In the genomic region with DNA sequence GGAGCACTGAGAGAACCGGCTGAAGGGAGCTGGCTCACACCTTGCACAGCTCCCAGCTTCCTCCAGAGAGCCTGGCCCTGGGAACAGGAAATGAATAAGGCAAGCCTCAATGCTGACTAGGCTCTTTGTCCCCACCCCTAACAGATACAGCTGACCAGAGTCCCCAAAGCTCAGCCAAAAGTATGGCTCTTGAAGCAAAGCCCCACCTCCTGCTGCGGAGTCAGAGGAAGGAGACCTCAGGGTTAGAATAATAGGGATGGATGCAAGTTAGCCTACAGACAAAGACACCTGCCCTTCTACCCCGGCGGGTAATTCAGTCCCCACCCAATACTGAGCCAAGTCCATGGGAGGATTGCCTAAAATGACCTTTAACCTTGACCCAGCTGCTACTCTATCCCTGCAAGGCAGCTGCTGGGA, we compare ENCODE assay signal across 10 mouse cellular contexts. TPM values are rescaled to one million over a fixed set of nuclear protein-coding genes. Genes with fewer than 3 reads are reported as not detected.
DNase-seq lines count a peak whose midpoint lies in the region; ATAC-seq and TF ChIP-seq lines count a peak whose summit lies in the region.
"Had no signal": no experiment of that assay in that cellular context is flagged by ENCODE, and none has a peak within 500 bp of the region (broad histone marks: within the 10 kb centered on the region; RNA-seq: fewer than 3 reads in every experiment).

No protein-coding gene starts in this region.

- peak; percentile 32 for DNase-seq in lung, embryonic 14.5 days
- DNase-seq in lung, postnatal 4 days: no peak
- peak; percentile 68 for DNase-seq in kidney, adult 9 months
- no peak for DNase-seq in left cerebral cortex, adult 9 months (ENCODE audit: low spot score in 2 of 2)
- no peak for DNase-seq in layer of hippocampus, postnatal 14 days (ENCODE audit: low spot score in 2 of 2)
- no peak for DNase-seq in cerebellum, postnatal 25 days
- DNase-seq: cerebellum, adult 18-20 months; right cerebral cortex, adult 18-20 months had no signal

- H3K9ac ChIP-seq in lung, embryonic 14.5 days: no peak overlapping the region

- no peak for ATAC-seq in lung, embryonic 14.5 days (ENCODE audit: insufficient read depth)
- peak; percentile 65 for ATAC-seq in common myeloid progenitor, adult 5-6 weeks (replicated peaks; ENCODE audit: low read depth, poor library complexity, severe bottlenecking)
- ATAC-seq in megakaryocyte progenitor cell, adult 5-6 weeks (replicated peaks; ENCODE audit: poor library complexity): peak; percentile 53

- 59% methylated on average over 4 of the region's 4 CpGs for WGBS in lung, embryonic 14.5 days

- H3K4me1 ChIP-seq in lung, embryonic 14.5 days (ENCODE audit: insufficient read depth): no peaks in the 10 kb centered on the region

- H3K36me3 ChIP-seq in lung, embryonic 14.5 days (ENCODE audit: insufficient read depth): no peaks in the 10 kb centered on the region

- H3K4me3 ChIP-seq in lung, embryonic 14.5 days (ENCODE audit: low read depth, low read length): no peak overlapping the region

- no peak overlapping the region for H3K27ac ChIP-seq in lung, embryonic 14.5 days (ENCODE audit: low read depth)

- no peak for TF ChIP-seq CTCF in lung, embryonic 14.5 days (IDR thresholded peaks at IDR 0.05; ENCODE audit: low read depth)

- H3K4me2 ChIP-seq in lung, embryonic 14.5 days: no peak overlapping the region

- H3K27me3 ChIP-seq in lung, embryonic 14.5 days (ENCODE audit: insufficient read depth, low read length): no peaks in the 10 kb centered on the region

- no peaks in the 10 kb centered on the region for H3K9me3 ChIP-seq in lung, embryonic 14.5 days (ENCODE audit: low read depth, low read length)

RNA-seq across cellular contexts. Expression of a gene that starts 22.7 kb away (rescaled TPM):
- polyA plus RNA-seq in lung, embryonic 14.5 days (2014; fragmentation: Nextera tagmentation; extraction: Ambion mirVana): 51.2 and 53.5 TPM in 2 replicates
- 27.5 and 38.7 TPM in 2 replicates for total RNA-seq in common myeloid progenitor, adult 5-6 weeks (2017)
- total RNA-seq in megakaryocyte progenitor cell, adult 5-6 weeks (2015): 49.6 and 56.2 TPM in 2 replicates
- 37.0 and 37.9 TPM in 2 replicates for total RNA-seq in megakaryocyte progenitor cell, adult 5-6 weeks (2017)
- 10 to 100 TPM; 57.3 to 59.2 TPM for total RNA-seq in layer of hippocampus, postnatal 14 days (2021)

RNA-seq across cellular contexts. Expression of a gene that starts 34.2 kb away (rescaled TPM):
- 7.4 and 7.6 TPM in 2 replicates for polyA plus RNA-seq in lung, embryonic 14.5 days (2014; fragmentation: Nextera tagmentation; extraction: Ambion mirVana)
- total RNA-seq in common myeloid progenitor, adult 5-6 weeks (2017): 4.5 and 6.6 TPM in 2 replicates
- total RNA-seq in megakaryocyte progenitor cell, adult 5-6 weeks (2015): 2.7 and 3.5 TPM in 2 replicates
- 5.4 and 6.4 TPM in 2 replicates for total RNA-seq in megakaryocyte progenitor cell, adult 5-6 weeks (2017)
- total RNA-seq in layer of hippocampus, postnatal 14 days (2021): 1 to 10 TPM; 2.4 to 2.5 TPM

RNA-seq across cellular contexts. Expression of a gene that starts 43.3 kb away (rescaled TPM):
- 274 and 280 TPM in 2 replicates for polyA plus RNA-seq in lung, embryonic 14.5 days (2014; fragmentation: Nextera tagmentation; extraction: Ambion mirVana)
- total RNA-seq in common myeloid progenitor, adult 5-6 weeks (2017): 139 and 219 TPM in 2 replicates
- total RNA-seq in megakaryocyte progenitor cell, adult 5-6 weeks (2015): 118 and 124 TPM in 2 replicates
- 75.1 and 86.7 TPM in 2 replicates for total RNA-seq in megakaryocyte progenitor cell, adult 5-6 weeks (2017)
- 10 to 100 TPM; 92.7 to 96.6 TPM for total RNA-seq in layer of hippocampus, postnatal 14 days (2021)

RNA-seq across cellular contexts. Expression of a gene that starts 48.0 kb away (rescaled TPM):
- 182 and 187 TPM in 2 replicates for polyA plus RNA-seq in lung, embryonic 14.5 days (2014; fragmentation: Nextera tagmentation; extraction: Ambion mirVana)
- 12.5 and 18.6 TPM in 2 replicates for total RNA-seq in common myeloid progenitor, adult 5-6 weeks (2017)
- total RNA-seq in megakaryocyte progenitor cell, adult 5-6 weeks (2015): 2.1 and 4.5 TPM in 2 replicates
- 3.0 and 4.1 TPM in 2 replicates for total RNA-seq in megakaryocyte progenitor cell, adult 5-6 weeks (2017)
- total RNA-seq in layer of hippocampus, postnatal 14 days (2021): 10 to 100 TPM; 20.0 to 29.8 TPM

Comparison
In these comparisons a context has a peak if more than half of its experiments do, and no peak if none do; other contexts are left out.
1. DNase-seq: peak in lung, embryonic 14.5 days (single experiment) and kidney, adult 9 months (single experiment); none in lung, postnatal 4 days (0 of 2), left cerebral cortex, adult 9 months (0 of 2), layer of hippocampus, postnatal 14 days (0 of 2) and cerebellum, postnatal 25 days (0 of 2).